Mouse (Mus musculus): ENCODE data around the gene Ckap5. TPM values are rescaled to one million over a fixed set of nuclear protein-coding genes. Genes with fewer than 3 reads are reported as not detected.

Ckap5 gene
- polyA plus RNA-seq, 1 experiment from 2014 or later, result 77.6 TPM

GRCm38 (mm10) chr2:91669326-91669725 is 142.8 kb downstream of the Ckap5 start:
- H3K9ac ChIP-seq (ENCODE audit: low read depth, low read length), result no peak overlapping the region
- H3K4me3 ChIP-seq (ENCODE audit: low read depth, low read length), result no peak overlapping the region
- H3K4me1 ChIP-seq (ENCODE audit: control insufficient read depth, insufficient read depth, low read length), result no peaks in the 10 kb centered on the region; the same call in 1 of the 2 replicates
- no peak overlapping the region for H3K4me2 ChIP-seq
- 0 out of 2 replicates have a peak, but pooled peaks have one; percentile 32 for ATAC-seq (replicated peaks; ENCODE audit: insufficient number of reproducible peaks, low FRiP score, low TSS enrichment)
- H3K27me3 ChIP-seq (ENCODE audit: control insufficient read depth, insufficient read depth, low read length), result no peaks in the 10 kb centered on the region
- 83% methylated on average over 8 of the region's 8 CpGs for WGBS (ENCODE audit: insufficient replicate concordance)
- no peak overlapping the region for H3K27ac ChIP-seq (ENCODE audit: low read depth, low read length)
- H3K36me3 ChIP-seq (ENCODE audit: control insufficient read depth, insufficient read depth, low read length), result peaks cover 32% of the 10 kb centered on the region
- no peaks in the 10 kb centered on the region for H3K9me3 ChIP-seq (replicated peaks; ENCODE audit: control insufficient read depth, low read length)

- no peak overlapping the region for H3K4me2 ChIP-seq
- no peak overlapping the region for H3K9ac ChIP-seq (ENCODE audit: low read depth, low read length)
- no peak overlapping the region for H3K4me3 ChIP-seq (ENCODE audit: low read depth, low read length)
- H3K9me3 ChIP-seq (replicated peaks; ENCODE audit: control insufficient read depth, low read length), result no peaks in the 10 kb centered on the region
- no peak for ATAC-seq (replicated peaks; ENCODE audit: insufficient number of reproducible peaks, low FRiP score, low TSS enrichment)
- no peaks in the 10 kb centered on the region; the same call in 1 of the 2 replicates for H3K4me1 ChIP-seq (ENCODE audit: control insufficient read depth, insufficient read depth, low read length)
- no peak overlapping the region for H3K27ac ChIP-seq (ENCODE audit: low read depth, low read length)
- no peaks in the 10 kb centered on the region for H3K27me3 ChIP-seq (ENCODE audit: control insufficient read depth, insufficient read depth, low read length)
- peaks cover 26% of the 10 kb centered on the region for H3K36me3 ChIP-seq (ENCODE audit: control insufficient read depth, insufficient read depth, low read length)
- 92% methylated on average over 6 of the region's 6 CpGs for WGBS (ENCODE audit: insufficient replicate concordance)
Observed at GRCm38 (mm10) chr2:91670038-91670437, 143.5 kb downstream of the Ckap5 start.

Other genes starting within 250 kb of the Ckap5 start
- gene 1110051M20Rik, start 82.1 kb upstream of the Ckap5 start, polyA plus RNA-seq (2014; fragmentation: Nextera tagmentation; extraction: Ambion mirVana), result 43.9 and 47.4 TPM in 2 replicates
- gene Lrp4, start 69.3 kb upstream of the Ckap5 start, polyA plus RNA-seq (2014; fragmentation: Nextera tagmentation; extraction: Ambion mirVana), result 3.8 and 4.0 TPM in 2 replicates
- 0.34 and 3.0 TPM in 2 replicates for gene F2, start 109.7 kb downstream of the Ckap5 start, polyA plus RNA-seq (2014; fragmentation: Nextera tagmentation; extraction: Ambion mirVana)
- gene Zfp408, start 123.0 kb downstream of the Ckap5 start, polyA plus RNA-seq (2014; fragmentation: Nextera tagmentation; extraction: Ambion mirVana), result 5.8 and 6.2 TPM in 2 replicates
- 186 and 191 TPM in 2 replicates for gene Arhgap1, start 123.1 kb downstream of the Ckap5 start, polyA plus RNA-seq (2014; fragmentation: Nextera tagmentation; extraction: Ambion mirVana)
- gene Atg13, start 183.8 kb downstream of the Ckap5 start, polyA plus RNA-seq (2014; fragmentation: Nextera tagmentation; extraction: Ambion mirVana), result 22.8 and 25.9 TPM in 2 replicates
- 10.3 and 12.5 TPM in 2 replicates for gene Harbi1, start 184.1 kb downstream of the Ckap5 start, polyA plus RNA-seq (2014; fragmentation: Nextera tagmentation; extraction: Ambion mirVana)
- gene Ambra1, start 203.4 kb downstream of the Ckap5 start, polyA plus RNA-seq (2014; fragmentation: Nextera tagmentation; extraction: Ambion mirVana), result 12.1 and 12.9 TPM in 2 replicates